Mouse (Mus musculus): ENCODE measurements at regions not wholly inside any gene's neighbourhood (a gene's known extent, or its start where the extent isn't known, plus 50 kb on each side); places are given as distances from the start of the nearest gene placed in this dataset.
"Not testable (repeated sequence)": the region's sequence is repeated elsewhere in the genome, so short reads cannot be mapped to it uniquely, and the experiment has no call there.

GRCm38 (mm10) chr3:8244526-8245194 is 1365.2 kb downstream of the Zfp704 start:
- not testable (repeated sequence) for TF ChIP-seq CTCF (IDR thresholded peaks at IDR 0.05; ENCODE audit: extremely low read depth, insufficient read depth, insufficient read length, insufficient replicate concordance); POLR2A (IDR thresholded peaks at IDR 0.05; ENCODE audit: low read depth, low read length)
